Mouse (Mus musculus): ENCODE results near the gene Arid2.

Gene Arid2

GRCm38 (mm10) chr15:96344591-96345285 is 57.4 kb downstream of the Arid2 start:
- no peak for DNase-seq (ENCODE audit: low spot score in 2 of 2)

GRCm38 (mm10) chr15:96345312-96345849 is 58.1 kb downstream of the Arid2 start:
- DNase-seq (ENCODE audit: low spot score in 2 of 2): no peak

GRCm38 (mm10) chr15:96351432-96351831 is 64.1 kb downstream of the Arid2 start:
- no peak for DNase-seq (ENCODE audit: low spot score in 2 of 2)

GRCm38 (mm10) chr15:96358871-96359270 is 71.6 kb downstream of the Arid2 start:
- no peak for DNase-seq (ENCODE audit: low spot score in 2 of 2)

GRCm38 (mm10) chr15:96360614-96361013 is 73.3 kb downstream of the Arid2 start:
- DNase-seq (ENCODE audit: low spot score in 2 of 2): no peak

GRCm38 (mm10) chr15:96365351-96365750 is 78.0 kb downstream of the Arid2 start:
- DNase-seq (ENCODE audit: low spot score in 2 of 2): no peak

- no peak for DNase-seq (ENCODE audit: low spot score in 2 of 2)
Measured at GRCm38 (mm10) chr15:96366176-96366963, 79.1 kb downstream of the Arid2 start.

- DNase-seq (ENCODE audit: low spot score in 2 of 2): no peak
Measured at GRCm38 (mm10) chr15:96371311-96371710, 84.0 kb downstream of the Arid2 start.

- DNase-seq (ENCODE audit: low spot score in 2 of 2): no peak
Measured at GRCm38 (mm10) chr15:96372628-96373027, 85.3 kb downstream of the Arid2 start.

- DNase-seq (ENCODE audit: low spot score in 2 of 2): no peak
Measured at GRCm38 (mm10) chr15:96373161-96373560, 85.8 kb downstream of the Arid2 start.

- no peak for DNase-seq (ENCODE audit: low spot score in 2 of 2)
Measured at GRCm38 (mm10) chr15:96376214-96376613, 88.9 kb downstream of the Arid2 start.

GRCm38 (mm10) chr15:96377263-96377662 is 89.9 kb downstream of the Arid2 start:
- no peak for DNase-seq (ENCODE audit: low spot score in 2 of 2)

GRCm38 (mm10) chr15:96377701-96378100 is 90.4 kb downstream of the Arid2 start:
- no peak for DNase-seq (ENCODE audit: low spot score in 2 of 2)

- no peak for DNase-seq (ENCODE audit: low spot score in 2 of 2)
Measured at GRCm38 (mm10) chr15:96382223-96382622, 94.9 kb downstream of the Arid2 start.

- peak in 1 of 2 experiments; percentile 18 for DNase-seq (ENCODE audit: low spot score in 2 of 2)
Measured at GRCm38 (mm10) chr15:96388565-96388964, 101.2 kb downstream of the Arid2 start.

- DNase-seq (ENCODE audit: low spot score in 2 of 2): no peak
Measured at GRCm38 (mm10) chr15:96392878-96393277, 105.6 kb downstream of the Arid2 start.

- no peak for DNase-seq (ENCODE audit: low spot score in 2 of 2)
Measured at GRCm38 (mm10) chr15:96395071-96395470, 107.8 kb downstream of the Arid2 start.

- no peak for DNase-seq (ENCODE audit: low spot score in 2 of 2)
Measured at GRCm38 (mm10) chr15:96396641-96397344, 109.5 kb downstream of the Arid2 start.

- peak in 1 of 2 experiments; percentile 16 for DNase-seq (ENCODE audit: low spot score in 2 of 2)
Measured at GRCm38 (mm10) chr15:96398333-96398732, 111.0 kb downstream of the Arid2 start.

- DNase-seq (ENCODE audit: low spot score in 2 of 2): no peak
Measured at GRCm38 (mm10) chr15:96405548-96405947, 118.2 kb downstream of the Arid2 start.

- DNase-seq (ENCODE audit: low spot score in 2 of 2): no peak
Measured at GRCm38 (mm10) chr15:96406253-96406652, 118.9 kb downstream of the Arid2 start.

- DNase-seq (ENCODE audit: low spot score in 2 of 2): no peak
Measured at GRCm38 (mm10) chr15:96407151-96407550, 119.8 kb downstream of the Arid2 start.

Data from right cerebral cortex, postnatal 36 days (tissue).